Mouse (Mus musculus) heart, postnatal 0 days (tissue): Measurements from ENCODE around the gene Vegfa.

Experiments
- CTCF ChIP-seq: IDR thresholded peaks from 2 replicates; pipeline ENCODE4 v1.5.1; 2016; ENCODE audit warnings: antibody characterized with exemption, control low read depth, low read depth
- EP300 ChIP-seq: IDR thresholded peaks from 2 replicates; pipeline ENCODE4 v1.6.1; 2016; ENCODE audit warnings: antibody characterized with exemption, low read depth

GRCm38 (mm10) chr17:46075551-46076259 is 43.5 kb upstream of the Vegfa start:
- TF ChIP-seq CTCF (no peak), EP300 (no peak)
